Mouse (Mus musculus) forebrain, embryonic 16.5 days (tissue): Measurements from ENCODE around the gene Usp33. TPM values are rescaled to one million over a fixed set of nuclear protein-coding genes. Genes with fewer than 3 reads are reported as not detected.
A peak's percentile ranks its signal among the peaks of the same experiment; 100 is the strongest.

Experiments
- ATAC-seq: fragments of 200-750 bp; cut with Nextera tagmentation; 2 replicates; pipeline ENCODE4 v1.8.0; 2017; ENCODE audit warnings: mild to moderate bottlenecking, moderate library complexity
- H3K27ac ChIP-seq: fragments of 300-500 bp; sonication (generic); 2 replicates; pipeline ENCODE4 v1.5.1; 2014; ENCODE audit warnings: low read length, control low read depth
- H3K27me3 ChIP-seq: fragments of 300-500 bp; sonication (generic); replicated peaks from 2 replicates; pipeline ENCODE4 v1.6.1; 2014; ENCODE audit warnings: low read length; ENCODE audit not compliant: control insufficient read depth, insufficient read depth
- H3K36me3 ChIP-seq: fragments of 300-500 bp; sonication (generic); 2 replicates; pipeline ENCODE4 v1.6.1; 2014; ENCODE audit not compliant: control insufficient read depth, insufficient read depth
- H3K4me1 ChIP-seq: fragments of 300-500 bp; sonication (generic); replicated peaks from 2 replicates; pipeline ENCODE4 v1.6.1; 2014; ENCODE audit warnings: low read length; ENCODE audit not compliant: control insufficient read depth, insufficient read depth
- H3K4me2 ChIP-seq: fragments of 300-500 bp; sonication (generic); 2 replicates; pipeline ENCODE4 v1.6.1; 2014; ENCODE audit warnings: mild to moderate bottlenecking, low read length, control low read depth
- H3K4me3 ChIP-seq: fragments of 300-500 bp; sonication (generic); replicated peaks from 2 replicates; pipeline ENCODE4 v1.5.1; 2014; ENCODE audit warnings: mild to moderate bottlenecking, low read length, control low read depth
- H3K9ac ChIP-seq: fragments of 300-500 bp; sonication (generic); replicated peaks from 2 replicates; pipeline ENCODE4 v1.6.1; 2014; ENCODE audit warnings: low read depth, low read length, control low read depth
- H3K9me3 ChIP-seq: fragments of 300-500 bp; sonication (generic); 2 replicates; pipeline ENCODE4 v1.6.1; 2016; ENCODE audit warnings: low read length; ENCODE audit not compliant: control insufficient read depth
- WGBS: fragments of 180-500 bp; shearing (Covaris S2); extraction: QIAGEN DNeasy Blood & Tissue Kit; methylation state at CpG from one replicate; pipeline ENCODE4 v1.1.7; 2014; 5-methylcytosine and 5-hydroxymethylcytosine counted together
- polyA plus RNA-seq: library from polyadenylated mRNA; unstranded; fragments of >200 nt; fragmentation: Nextera tagmentation; extraction: Ambion mirVana; gene quantifications from 2 replicates; pipeline ENCODE4 v1.2.1, GENCODE M21; 2015

Gene Usp33
- polyA plus RNA-seq, 1 experiment from 2014 or later, result 107 TPM

DNA sequence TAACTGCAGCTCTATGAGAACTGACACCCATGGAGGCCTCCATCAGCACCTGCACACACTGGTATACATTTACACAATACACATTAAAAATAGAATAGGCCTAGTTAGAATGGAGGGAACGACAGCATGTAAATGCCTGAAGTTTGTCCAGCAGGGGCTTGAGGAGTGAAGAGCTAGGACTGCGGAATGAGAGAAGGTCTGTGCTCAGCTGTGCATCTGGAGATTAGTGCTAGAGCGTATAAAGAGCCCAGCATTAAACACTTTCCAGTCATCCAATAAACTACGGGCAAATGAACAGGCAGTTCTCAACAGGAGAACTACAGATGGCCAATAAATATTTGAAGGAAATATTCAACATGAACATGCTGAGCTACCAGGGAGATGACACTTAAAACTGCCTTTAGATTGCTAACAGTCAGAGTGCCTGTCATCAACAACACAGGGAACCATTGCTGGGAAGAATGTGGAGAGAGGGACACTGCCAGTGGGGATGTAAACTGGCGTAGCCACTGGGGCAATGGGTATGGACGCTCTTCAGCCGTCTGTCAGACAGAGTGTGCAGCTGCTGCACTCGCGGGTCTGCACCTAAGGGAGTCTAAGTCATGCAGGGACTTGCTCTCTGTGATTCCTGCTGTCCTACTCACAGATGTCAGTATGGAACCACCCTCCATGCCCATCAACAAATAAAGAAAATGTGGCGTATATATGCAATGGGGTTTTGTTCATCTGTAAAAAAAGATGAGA lies 7.3 kb downstream of the Usp33 start:
- Histone ChIP-seq H3K9ac (no peak overlapping the region), H3K4me1 (no peaks in the 10 kb centered on the region; the same call in 1 of the 2 replicates), H3K27me3 (no peaks in the 10 kb centered on the region), H3K9me3 (no peaks in the 10 kb centered on the region), H3K27ac (no peak overlapping the region), H3K4me2 (no peak overlapping the region), H3K36me3 (no peaks in the 10 kb centered on the region), H3K4me3 (no peak overlapping the region)
- ATAC-seq, result no peak
- WGBS, result 72% methylated on average over 10 of the region's 10 CpGs

DNA sequence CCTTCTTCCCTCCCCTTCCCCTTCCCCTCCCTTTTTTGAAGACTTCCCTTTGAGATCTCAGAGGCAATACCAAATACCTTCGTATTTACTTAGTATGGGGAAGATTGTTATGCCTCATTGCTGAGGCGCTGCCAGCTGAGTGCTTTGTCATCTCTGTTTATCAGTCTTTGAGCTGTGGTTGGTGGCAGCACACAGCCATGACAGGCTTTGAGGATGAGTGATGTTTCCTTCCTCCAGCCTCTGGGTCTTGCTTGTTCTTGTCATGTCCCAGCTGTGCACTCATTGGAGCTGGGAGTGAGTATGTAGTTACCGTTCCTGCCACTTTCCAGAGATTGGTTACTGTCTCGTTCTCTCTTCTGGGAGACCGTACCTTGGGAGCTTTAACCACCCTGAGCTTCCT lies 9.1 kb downstream of the Usp33 start:
- H3K9ac ChIP-seq, result no peak overlapping the region
- no peak for ATAC-seq
- 84% methylated on average over 5 of the region's 5 CpGs for WGBS
- H3K4me1 ChIP-seq, result no peaks in the 10 kb centered on the region
- peaks cover 7% of the 10 kb centered on the region for H3K36me3 ChIP-seq
- H3K27ac ChIP-seq, result no peak overlapping the region
- H3K4me3 ChIP-seq, result no peak overlapping the region
- no peak overlapping the region for H3K4me2 ChIP-seq
- H3K27me3 ChIP-seq, result no peaks in the 10 kb centered on the region
- no peaks in the 10 kb centered on the region for H3K9me3 ChIP-seq

DNA sequence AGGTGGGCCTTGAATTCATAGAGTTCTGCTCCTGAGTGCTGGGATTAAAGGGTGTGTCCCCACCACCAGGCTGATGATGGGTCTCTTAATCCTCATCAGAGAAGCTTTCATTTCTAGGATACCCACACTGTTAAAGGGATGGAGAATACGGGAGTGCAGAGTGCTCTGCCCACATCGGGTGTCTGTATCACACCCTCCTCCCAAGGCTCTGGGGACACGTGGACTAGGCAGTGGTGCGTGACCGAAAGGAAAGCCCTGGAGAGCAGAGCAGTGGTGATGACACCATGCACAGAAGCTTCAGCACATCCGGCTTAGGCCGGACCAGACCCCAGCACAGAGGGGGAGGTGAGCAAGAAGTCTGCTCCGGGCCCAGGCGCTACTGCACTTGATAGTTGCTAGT lies 10.5 kb downstream of the Usp33 start:
- H3K4me3 ChIP-seq, result no peak overlapping the region
- peaks cover 8% of the 10 kb centered on the region for H3K36me3 ChIP-seq
- H3K9me3 ChIP-seq, result no peaks in the 10 kb centered on the region
- H3K4me2 ChIP-seq, result no peak overlapping the region
- no peaks in the 10 kb centered on the region for H3K27me3 ChIP-seq
- no peak overlapping the region for H3K27ac ChIP-seq
- no peaks in the 10 kb centered on the region for H3K4me1 ChIP-seq
- 90% methylated on average over 9 of the region's 9 CpGs for WGBS
- no peak overlapping the region for H3K9ac ChIP-seq
- no peak for ATAC-seq

DNA sequence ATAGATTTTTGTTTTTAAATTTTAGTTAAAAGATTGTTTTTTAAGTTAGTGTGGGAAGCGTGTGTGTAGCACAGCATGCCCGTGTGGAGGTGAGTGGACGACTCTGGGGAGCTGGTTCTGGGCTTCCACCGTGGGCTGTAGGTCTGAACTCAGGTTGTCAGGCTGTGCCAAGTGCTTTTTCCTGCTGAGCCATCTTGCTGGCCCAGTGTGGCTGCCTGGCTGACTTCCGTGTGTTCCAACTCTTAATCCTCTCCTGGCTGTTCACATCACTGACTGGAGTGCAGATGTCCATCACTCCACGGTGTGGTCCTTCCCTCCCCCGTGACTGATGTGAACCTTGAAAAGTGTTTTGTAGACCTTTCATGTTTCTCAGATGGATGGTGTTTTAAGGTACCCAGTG lies 12.9 kb downstream of the Usp33 start:
- H3K9ac ChIP-seq, result no peak overlapping the region
- H3K27ac ChIP-seq, result no peak overlapping the region
- 86% methylated on average over 7 of the region's 7 CpGs for WGBS
- H3K36me3 ChIP-seq, result peaks cover 20% of the 10 kb centered on the region
- no peaks in the 10 kb centered on the region for H3K4me1 ChIP-seq
- ATAC-seq, result no peak
- no peaks in the 10 kb centered on the region for H3K9me3 ChIP-seq
- H3K4me2 ChIP-seq, result no peak overlapping the region
- no peak overlapping the region for H3K4me3 ChIP-seq
- H3K27me3 ChIP-seq, result no peaks in the 10 kb centered on the region

DNA sequence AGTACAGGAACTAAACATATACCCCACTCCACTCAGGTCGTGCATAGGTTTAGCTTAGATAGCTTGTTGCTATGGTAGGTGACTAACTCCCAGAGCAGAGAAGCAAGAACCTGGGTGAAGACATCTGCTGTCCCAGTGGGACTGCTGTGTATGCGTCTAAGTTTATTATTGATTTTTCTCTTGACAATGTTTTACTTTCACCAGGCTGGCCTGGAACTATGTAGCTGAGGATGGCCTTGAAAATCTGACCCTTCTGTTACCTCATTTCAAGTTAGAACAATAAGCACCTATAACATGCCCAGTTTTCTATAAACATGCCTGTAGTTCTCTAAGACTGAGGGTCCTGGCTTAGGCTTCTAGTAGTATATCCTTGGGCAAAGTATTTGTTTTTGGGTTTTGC lies 17.9 kb downstream of the Usp33 start:
- Histone ChIP-seq H3K9me3 (no peaks in the 10 kb centered on the region), H3K36me3 (peaks cover 46% of the 10 kb centered on the region), H3K4me2 (no peak overlapping the region), H3K27ac (no peak overlapping the region), H3K4me3 (no peak overlapping the region), H3K4me1 (no peaks in the 10 kb centered on the region), H3K9ac (no peak overlapping the region), H3K27me3 (no peaks in the 10 kb centered on the region)
- no peak for ATAC-seq
- WGBS, result 89% methylated on average over 2 of the region's 2 CpGs

DNA sequence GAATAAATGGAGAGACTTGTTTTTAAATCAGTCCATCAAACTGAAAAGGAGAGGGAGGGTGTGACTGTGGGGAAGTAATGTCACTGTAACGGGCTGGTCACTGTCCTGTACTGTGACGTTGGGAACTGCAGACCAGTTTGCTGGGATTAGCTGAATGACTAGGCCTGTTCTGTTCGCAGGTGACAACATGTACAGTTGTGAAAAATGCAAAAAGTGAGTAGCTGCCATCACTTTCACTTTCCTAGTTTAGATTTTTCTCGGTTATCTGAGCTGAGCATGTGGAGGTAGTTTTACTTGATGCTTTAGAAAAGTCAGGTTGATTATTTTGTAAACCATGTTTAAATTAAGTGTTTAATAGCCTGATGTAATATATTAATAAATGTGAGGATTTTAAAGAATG lies 29.8 kb downstream of the Usp33 start:
- Histone ChIP-seq H3K9ac (no peak overlapping the region), H3K36me3 (peaks cover 37% of the 10 kb centered on the region), H3K4me2 (no peak overlapping the region), H3K4me3 (no peak overlapping the region), H3K27me3 (no peaks in the 10 kb centered on the region), H3K9me3 (no peaks in the 10 kb centered on the region), H3K4me1 (no peaks in the 10 kb centered on the region), H3K27ac (no peak overlapping the region)
- ATAC-seq, result no peak
- 89% methylated on average over 4 of the region's 4 CpGs for WGBS

DNA sequence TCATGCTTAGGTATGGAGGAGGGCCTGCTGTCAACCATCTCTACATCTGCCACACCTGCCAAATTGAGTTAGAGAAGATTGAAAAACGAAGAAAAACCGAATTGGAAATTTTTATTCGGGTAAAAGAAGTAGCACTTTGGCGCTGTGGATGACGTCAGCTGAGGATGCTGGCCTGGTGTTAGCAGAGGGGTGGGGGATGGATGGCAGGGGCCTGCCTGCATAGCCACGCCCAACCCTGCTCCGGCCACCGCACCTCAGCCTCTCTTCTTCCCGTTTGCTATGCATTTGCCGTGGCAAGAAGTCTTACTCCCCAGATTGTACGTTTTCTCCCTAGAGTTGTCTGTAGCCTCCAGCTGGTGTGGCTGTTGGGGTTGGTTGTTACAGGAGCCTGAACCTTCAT lies 37.8 kb downstream of the Usp33 start:
- ATAC-seq, result no peak
- Histone ChIP-seq H3K4me1 (no peaks in the 10 kb centered on the region), H3K27me3 (no peaks in the 10 kb centered on the region), H3K9me3 (no peaks in the 10 kb centered on the region), H3K9ac (no peak overlapping the region), H3K27ac (no peak overlapping the region), H3K4me2 (no peak overlapping the region), H3K36me3 (peaks cover 26% of the 10 kb centered on the region), H3K4me3 (no peak overlapping the region)
- 72% methylated on average over 11 of the region's 11 CpGs for WGBS

DNA sequence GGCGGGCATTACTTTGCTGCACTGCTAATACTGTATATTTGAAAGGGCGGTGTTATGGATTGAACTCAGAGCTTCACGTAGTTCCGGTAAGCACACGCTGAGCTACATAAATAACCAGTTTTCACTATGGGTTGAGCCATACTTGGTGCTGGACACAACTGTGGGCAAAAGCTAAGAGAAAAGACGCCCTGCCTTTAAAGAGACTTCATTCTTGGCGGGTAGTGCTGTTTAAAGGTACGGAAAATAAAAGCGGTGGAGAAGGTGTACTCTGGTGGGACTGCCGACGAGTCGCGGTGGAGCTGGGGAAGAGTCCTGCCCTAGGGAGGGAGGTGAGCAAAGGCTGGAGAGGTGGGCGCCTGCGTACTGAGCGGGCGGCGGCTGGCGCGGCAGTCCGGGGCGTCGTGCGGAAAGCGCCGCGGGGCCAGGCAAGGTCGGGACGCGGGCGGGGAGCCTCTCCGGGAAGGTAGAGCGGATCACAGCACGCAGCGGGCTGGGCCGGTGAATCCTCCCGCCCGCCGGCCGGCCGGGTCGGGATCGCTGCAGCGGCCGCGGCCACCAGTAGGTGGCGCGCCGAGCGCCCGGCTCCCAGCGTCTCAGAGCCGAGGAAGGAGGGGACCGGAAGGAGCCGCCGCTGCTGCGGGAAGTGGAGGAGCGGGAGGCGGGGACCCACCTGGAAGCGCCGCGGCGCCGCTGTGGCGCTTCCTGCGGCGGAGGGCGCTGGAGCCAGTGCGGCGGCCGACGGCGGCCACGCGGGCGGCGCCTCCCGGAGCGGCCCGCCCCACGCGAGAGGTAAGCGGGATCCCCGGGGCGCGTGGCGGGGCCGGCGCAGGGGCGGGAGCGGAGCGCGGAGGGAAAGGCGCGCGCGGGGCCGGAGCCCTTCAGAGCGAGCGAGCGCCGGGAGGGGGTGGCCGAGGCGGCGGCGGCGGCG lies 49.3 kb downstream of the Usp33 start, which contains the start of gene Zzz3:
Gene Zzz3, plus strand, starts transcription at position 124 of the 928 bp plus-strand sequence.
- WGBS, result 0% methylated on average over 74 of the region's 108 CpGs
- H3K4me2 ChIP-seq, result peak within 1 kb of the TSS; percentile 56
- H3K27me3 ChIP-seq, result no peaks in the 10 kb centered on the region
- peak within 1 kb of the TSS; percentile 82 for H3K4me3 ChIP-seq
- no peaks in the 10 kb centered on the region; the same call in 1 of the 2 replicates for H3K36me3 ChIP-seq
- H3K9ac ChIP-seq, result peak within 1 kb of the TSS; percentile 90
- H3K27ac ChIP-seq, result peak within 1 kb of the TSS; percentile 99
- peaks cover 22% of the 10 kb centered on the region for H3K4me1 ChIP-seq
- no peaks in the 10 kb centered on the region for H3K9me3 ChIP-seq
- ATAC-seq, result peak; percentile 95

DNA sequence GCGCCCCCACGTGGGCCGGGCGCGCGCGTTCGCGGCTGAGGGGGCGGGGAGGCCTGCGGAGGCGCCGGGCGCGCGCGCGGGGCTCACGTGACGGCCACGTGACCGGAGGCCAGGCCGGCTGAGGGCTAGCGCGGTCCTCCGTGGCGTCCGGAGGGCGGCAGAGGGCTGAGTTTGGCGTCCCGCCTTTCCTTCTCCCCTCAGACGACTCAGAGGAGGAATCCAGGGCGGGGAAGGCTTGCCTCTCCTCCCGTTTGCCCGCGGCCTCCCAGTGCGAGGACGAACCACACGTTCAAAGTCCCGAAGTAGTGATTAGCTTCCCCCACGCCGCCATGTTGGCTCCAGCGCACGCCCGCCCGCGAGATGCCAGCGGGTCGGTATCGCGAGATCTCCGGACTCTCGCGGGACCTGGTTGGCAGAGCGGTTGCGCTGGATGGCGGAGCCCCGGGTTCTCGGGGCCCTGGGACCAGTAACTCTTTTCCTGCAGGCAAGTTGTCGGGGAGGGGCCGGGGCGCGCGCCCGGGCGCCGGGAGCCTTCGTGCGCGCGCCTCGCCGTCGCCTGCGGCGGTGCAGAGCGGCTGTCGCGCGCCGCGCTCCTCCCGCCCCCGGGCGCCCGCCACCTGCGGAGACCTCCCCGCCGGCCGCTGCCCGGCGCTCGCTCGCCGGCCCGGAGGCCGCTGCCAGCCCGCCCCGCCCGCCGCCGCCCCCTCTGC lies 50.2 kb downstream of the Usp33 start:
- H3K9me3 ChIP-seq, result no peaks in the 10 kb centered on the region
- H3K4me2 ChIP-seq, result peak overlapping the region; percentile 60
- peaks cover 22% of the 10 kb centered on the region for H3K4me1 ChIP-seq
- peak overlapping the region; percentile 82 for H3K4me3 ChIP-seq
- no peaks in the 10 kb centered on the region for H3K27me3 ChIP-seq
- peak overlapping the region; percentile 99 for H3K27ac ChIP-seq
- under 1% methylated on average over 54 of the region's 102 CpGs for WGBS
- peak overlapping the region; percentile 90 for H3K9ac ChIP-seq
- peak; percentile 88 for ATAC-seq
- H3K36me3 ChIP-seq, result no peaks in the 10 kb centered on the region; the same call in 1 of the 2 replicates
